Mouse (Mus musculus) E14TG2a.4 (cell line): ENCODE data around the gene Has1.

ENCODE experiments used
- H3K27me3 ChIP-seq: 2 replicates; pipeline ENCODE4 v1.6.1; 2014; ENCODE audit warnings: low read length, control low read depth; ENCODE audit not compliant: insufficient read depth
- H3K36me3 ChIP-seq: 2 replicates; pipeline ENCODE4 v1.6.1; 2014; ENCODE audit warnings: low read length, control low read depth; ENCODE audit not compliant: insufficient read depth
- H3K4me1 ChIP-seq: replicated peaks from 2 replicates; pipeline ENCODE4 v1.6.1; 2014; ENCODE audit warnings: low read depth, low read length, control low read depth
- H3K4me3 ChIP-seq: replicated peaks from 2 replicates; pipeline ENCODE4 v1.5.1; 2014; ENCODE audit warnings: mild to moderate bottlenecking, low read length
- H3K9me3 ChIP-seq: 2 replicates; pipeline ENCODE4 v1.6.1; 2014; ENCODE audit warnings: low read length, control low read depth
- CTCF ChIP-seq: conservative IDR thresholded peaks from 2 replicates; pipeline ENCODE4 v1.5.1; 2014; ENCODE audit warnings: low read length
- NANOG ChIP-seq: IDR thresholded peaks from 2 replicates; pipeline ENCODE4 v1.6.1; 2014; ENCODE audit warnings: borderline replicate concordance, low read length, mixed read lengths
- POU5F1 ChIP-seq: IDR thresholded peaks from 2 replicates; pipeline ENCODE4 v1.6.1; 2014; ENCODE audit warnings: low read length, borderline replicate concordance

The Has1 gene

GRCm38 (mm10) chr17:17879347-17879746 is 24.3 kb upstream of the Has1 start:
- H3K4me3 ChIP-seq, result no peak overlapping the region

GRCm38 (mm10) chr17:17871697-17872096 is 16.7 kb upstream of the Has1 start:
- no peaks in the 10 kb centered on the region for H3K27me3 ChIP-seq
- no peaks in the 10 kb centered on the region for H3K4me1 ChIP-seq
- no peaks in the 10 kb centered on the region for H3K36me3 ChIP-seq
- H3K9me3 ChIP-seq, result no peaks in the 10 kb centered on the region
- TF ChIP-seq POU5F1, result no peak
- no peak overlapping the region for H3K4me3 ChIP-seq

More at GRCm38 (mm10) chr17:17879347-17879746, 24.3 kb upstream of the Has1 start:
- TF ChIP-seq NANOG (no peak), CTCF (no peak), POU5F1 (no peak)
- H3K4me1 ChIP-seq, result no peaks in the 10 kb centered on the region
- H3K9me3 ChIP-seq, result no peaks in the 10 kb centered on the region
- H3K36me3 ChIP-seq, result no peaks in the 10 kb centered on the region
- H3K27me3 ChIP-seq, result no peaks in the 10 kb centered on the region

- Histone ChIP-seq H3K9me3 (no peaks in the 10 kb centered on the region), H3K4me1 (no peaks in the 10 kb centered on the region), H3K36me3 (no peaks in the 10 kb centered on the region), H3K4me3 (no peak overlapping the region), H3K27me3 (no peaks in the 10 kb centered on the region)
- no peak for TF ChIP-seq CTCF
- no peak for TF ChIP-seq POU5F1
- no peak for TF ChIP-seq NANOG
Observed at GRCm38 (mm10) chr17:17870892-17871550, 16.0 kb upstream of the Has1 start.

GRCm38 (mm10) chr17:17866801-17867469 is 11.9 kb upstream of the Has1 start:
- Histone ChIP-seq H3K9me3 (no peaks in the 10 kb centered on the region), H3K4me3 (no peak overlapping the region), H3K27me3 (no peaks in the 10 kb centered on the region), H3K4me1 (no peaks in the 10 kb centered on the region), H3K36me3 (no peaks in the 10 kb centered on the region)
- TF ChIP-seq CTCF (no peak), NANOG (no peak), POU5F1 (no peak)

GRCm38 (mm10) chr17:17865168-17865567 is 10.2 kb upstream of the Has1 start:
- Histone ChIP-seq H3K36me3 (no peaks in the 10 kb centered on the region), H3K4me1 (no peaks in the 10 kb centered on the region), H3K4me3 (no peak overlapping the region), H3K9me3 (no peaks in the 10 kb centered on the region), H3K27me3 (no peaks in the 10 kb centered on the region)
- no peak for TF ChIP-seq POU5F1
- TF ChIP-seq CTCF, result no peak
- no peak for TF ChIP-seq NANOG

GRCm38 (mm10) chr17:17862360-17862759 is 7.4 kb upstream of the Has1 start:
- Histone ChIP-seq H3K27me3 (no peaks in the 10 kb centered on the region), H3K4me3 (no peak overlapping the region), H3K36me3 (no peaks in the 10 kb centered on the region), H3K9me3 (no peaks in the 10 kb centered on the region), H3K4me1 (no peaks in the 10 kb centered on the region)
- no peak for TF ChIP-seq NANOG
- TF ChIP-seq CTCF, result no peak
- TF ChIP-seq POU5F1, result no peak

GRCm38 (mm10) chr17:17860110-17860509 is 5.1 kb upstream of the Has1 start:
- TF ChIP-seq NANOG (no peak), POU5F1 (no peak), CTCF (no peak)
- no peaks in the 10 kb centered on the region; the same call in 1 of the 2 replicates for H3K4me1 ChIP-seq
- no peaks in the 10 kb centered on the region for H3K36me3 ChIP-seq
- H3K9me3 ChIP-seq, result no peaks in the 10 kb centered on the region
- peaks cover 13% of the 10 kb centered on the region for H3K27me3 ChIP-seq
- no peak overlapping the region for H3K4me3 ChIP-seq

- Histone ChIP-seq H3K27me3 (peaks cover 17% of the 10 kb centered on the region), H3K4me3 (no peak overlapping the region), H3K4me1 (no peaks in the 10 kb centered on the region; the same call in 1 of the 2 replicates), H3K36me3 (no peaks in the 10 kb centered on the region), H3K9me3 (no peaks in the 10 kb centered on the region)
- TF ChIP-seq CTCF, result no peak
- no peak for TF ChIP-seq NANOG
- no peak for TF ChIP-seq POU5F1
Observed at GRCm38 (mm10) chr17:17857446-17857845, 2.4 kb upstream of the Has1 start.

- Histone ChIP-seq H3K9me3 (no peaks in the 10 kb centered on the region), H3K36me3 (no peaks in the 10 kb centered on the region), H3K4me1 (no peaks in the 10 kb centered on the region; the same call in 1 of the 2 replicates), H3K27me3 (peaks cover 22% of the 10 kb centered on the region), H3K4me3 (no peak overlapping the region)
- TF ChIP-seq CTCF, result no peak
- no peak for TF ChIP-seq POU5F1
- TF ChIP-seq NANOG, result no peak
Observed at GRCm38 (mm10) chr17:17856612-17857011, 1.6 kb upstream of the Has1 start.
